Mouse (Mus musculus) G1E (cell line): ENCODE results near the gene Mtrex.

Experiments used
- CTCF ChIP-seq: IDR thresholded peaks from 2 replicates; pipeline ENCODE4 v1.5.1; 2012; ENCODE audit warnings: low read depth, low read length, inconsistent platforms, mixed read lengths
- POLR2AphosphoS5 ChIP-seq: IDR thresholded peaks from 2 replicates; pipeline ENCODE4 v1.6.1; 2012; ENCODE audit warnings: low read depth, low read length, inconsistent platforms; ENCODE audit not compliant: insufficient replicate concordance

DNA sequence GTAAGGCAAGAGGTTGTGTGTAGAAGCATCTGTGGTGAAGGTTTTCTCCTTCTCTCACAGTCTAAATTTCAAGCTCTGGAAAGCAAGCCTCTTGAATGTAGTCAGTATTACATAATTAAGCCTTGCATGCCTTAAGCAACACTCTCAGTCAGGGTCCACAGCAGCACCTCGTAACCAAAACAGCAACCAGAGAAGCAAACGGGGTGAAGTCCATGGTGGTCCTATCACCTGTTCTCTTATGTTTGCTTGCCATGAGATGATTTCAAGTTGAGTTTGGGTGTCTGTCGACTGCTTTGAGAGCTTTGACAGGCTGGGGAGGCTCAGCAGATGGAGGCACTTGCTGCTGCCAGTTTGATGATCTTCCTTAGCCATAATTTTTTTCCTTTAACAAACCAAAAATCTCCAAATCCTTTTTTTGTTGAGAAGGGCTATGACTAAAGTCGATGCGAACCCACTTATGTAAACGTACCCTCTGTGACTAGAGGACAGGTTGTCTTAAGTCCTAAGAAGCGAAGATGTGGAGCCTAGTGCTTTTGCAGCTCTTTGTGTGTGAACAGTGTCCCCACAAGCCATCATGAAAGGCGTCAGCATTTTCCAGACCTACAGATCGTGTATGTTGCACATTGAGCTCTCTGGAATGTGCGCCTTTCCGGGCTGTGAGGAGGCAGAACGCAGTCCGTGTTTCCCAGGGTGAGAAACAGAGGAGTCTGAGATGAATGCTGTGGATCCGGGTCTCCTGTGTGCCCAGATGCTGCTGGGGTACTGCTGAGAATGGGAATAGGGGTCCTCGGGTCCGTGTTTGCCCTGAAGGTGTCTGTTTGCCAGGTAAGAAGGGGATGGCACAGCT is 86.7 kb downstream of the Mtrex start:
- no peak for TF ChIP-seq CTCF
- TF ChIP-seq POLR2AphosphoS5, result no peak
